Mouse (Mus musculus) brain, embryonic 14.5 days (tissue): ENCODE results near the gene Gtf2e1. TPM values are rescaled to one million over a fixed set of nuclear protein-coding genes. Genes with fewer than 3 reads are reported as not detected.

Experiments used
- DNase-seq: peaks from one replicate; pipeline ENCODE4 v3.0.0-alpha.2; 2011; ENCODE audit warnings: low read depth
- CTCF ChIP-seq: fragments of 200-500 bp; IDR thresholded peaks from 2 replicates; pipeline ENCODE4 v1.5.1; 2012; ENCODE audit warnings: inconsistent platforms, mild to moderate bottlenecking, moderate library complexity, borderline replicate concordance; ENCODE audit not compliant: insufficient read depth, insufficient read length; ENCODE audit errors: extremely low read depth
- POLR2A ChIP-seq: fragments of 200-500 bp; IDR thresholded peaks from 2 replicates; pipeline ENCODE4 v1.6.1; 2012; ENCODE audit warnings: mild to moderate bottlenecking, inconsistent platforms, borderline replicate concordance; ENCODE audit not compliant: poor library complexity, insufficient read depth, insufficient read length, severe bottlenecking; ENCODE audit errors: extremely low read depth
- polyA plus RNA-seq: library from polyadenylated mRNA; depleted of rRNA; stranded (reverse); fragments of >200 nt; gene quantifications from 2 replicates; pipeline ENCODE4 v1.2.3, GENCODE M21; 2012

Gtf2e1 gene
- polyA plus RNA-seq, 1 experiment = 26.7 TPM

DNA sequence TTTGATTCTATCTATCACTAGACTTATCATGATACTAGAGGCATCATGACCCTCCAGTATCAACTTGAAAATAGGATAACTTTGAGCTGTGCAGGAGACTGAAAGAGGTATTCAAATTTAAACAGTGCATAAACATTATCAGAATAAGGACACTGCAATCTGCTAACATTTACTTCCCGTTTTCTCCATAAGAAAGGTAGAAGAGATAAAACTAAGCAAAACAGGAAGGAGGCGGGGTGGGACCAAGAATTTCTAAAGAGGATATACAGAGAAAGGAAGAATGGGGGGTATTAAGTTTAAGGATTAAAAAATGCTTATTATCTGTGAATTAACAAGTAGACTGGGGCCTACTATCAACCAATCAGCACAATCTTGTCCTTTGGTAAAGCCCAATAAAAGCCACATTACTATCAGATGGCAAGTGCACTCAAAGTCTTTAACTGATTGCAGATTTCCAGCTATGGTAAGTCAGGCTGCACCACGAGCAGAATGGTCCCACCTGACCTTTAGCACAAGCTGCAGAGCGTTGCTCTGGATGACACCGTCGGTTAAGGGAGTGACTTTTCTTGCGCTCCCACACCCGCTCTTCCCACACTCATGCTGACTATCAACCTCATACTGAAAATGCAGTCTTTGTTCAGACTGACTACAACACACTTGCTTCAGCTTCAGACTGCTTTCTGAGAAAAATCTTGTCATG lies 6.1 kb downstream of the Gtf2e1 start:
- TF ChIP-seq POLR2A = no peak
- TF ChIP-seq CTCF = no peak
- no peak for DNase-seq

DNA sequence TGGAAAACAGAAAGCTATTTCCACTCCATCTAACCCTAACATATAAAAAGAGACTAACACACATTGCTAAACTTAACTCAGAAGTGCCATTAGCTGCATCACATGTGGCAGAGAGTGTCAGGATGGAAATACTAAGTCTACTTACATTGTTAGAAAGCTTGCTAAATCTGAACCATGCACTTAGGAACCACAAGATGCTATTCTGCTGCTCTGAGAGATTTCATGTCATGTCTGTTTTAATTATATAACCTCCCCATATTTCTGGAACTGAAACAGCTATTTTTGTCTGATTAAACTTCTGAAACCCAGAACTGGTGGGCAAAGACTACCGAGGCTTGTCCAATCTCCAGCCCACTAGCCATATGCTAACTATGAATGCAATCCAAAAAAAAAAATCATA lies 7.5 kb downstream of the Gtf2e1 start:
- TF ChIP-seq POLR2A (no peak), CTCF (no peak)

DNA sequence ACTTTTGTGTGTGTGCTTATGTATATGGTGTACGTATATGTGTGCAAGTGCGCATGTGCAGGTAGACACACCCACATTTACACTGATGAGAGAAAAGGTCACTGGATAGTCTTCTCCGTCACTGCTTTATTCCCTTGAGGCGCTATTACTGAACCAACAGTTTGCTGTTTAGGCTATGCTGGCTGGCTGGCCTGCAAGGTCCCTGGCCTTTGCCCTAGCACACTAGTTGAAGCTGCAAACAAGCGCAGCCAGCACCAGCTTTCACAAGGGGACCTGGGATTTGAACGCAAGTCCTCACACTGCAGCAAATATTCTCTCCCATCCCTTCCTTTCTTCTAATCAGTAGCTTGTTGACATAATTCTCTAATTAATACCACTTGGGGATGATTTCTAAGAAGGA lies 9.4 kb downstream of the Gtf2e1 start:
- no peak for DNase-seq
- TF ChIP-seq CTCF (no peak), POLR2A (no peak)

More for the DNA sequence above, 7.5 kb downstream of the Gtf2e1 start:
- DNase-seq = no peak

DNA sequence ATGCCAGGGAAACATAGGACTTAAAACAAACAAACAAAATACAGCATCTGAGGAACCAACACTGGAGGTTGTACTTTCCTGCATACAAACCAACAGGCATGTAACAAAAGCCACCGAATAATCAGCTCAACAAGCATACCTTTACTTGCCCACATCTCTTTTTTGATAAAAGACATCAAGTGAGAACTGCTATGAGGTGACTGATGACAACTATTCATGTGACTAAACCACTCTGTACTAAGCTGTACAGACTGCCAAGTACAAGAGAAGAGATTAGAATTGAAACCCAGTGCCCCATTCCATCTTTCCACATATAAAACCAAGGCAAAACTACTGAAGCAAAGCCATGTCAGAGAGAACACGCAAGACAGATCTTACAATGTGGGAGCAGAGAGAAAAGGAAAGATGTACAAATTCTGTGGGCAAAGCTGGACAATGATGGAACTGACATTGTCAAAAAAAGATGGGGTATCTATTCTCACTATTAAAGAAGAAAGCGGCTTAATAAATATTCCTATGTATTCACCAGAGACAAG lies 12.8 kb downstream of the Gtf2e1 start:
- no peak for DNase-seq
- TF ChIP-seq CTCF (no peak), POLR2A (no peak)

DNA sequence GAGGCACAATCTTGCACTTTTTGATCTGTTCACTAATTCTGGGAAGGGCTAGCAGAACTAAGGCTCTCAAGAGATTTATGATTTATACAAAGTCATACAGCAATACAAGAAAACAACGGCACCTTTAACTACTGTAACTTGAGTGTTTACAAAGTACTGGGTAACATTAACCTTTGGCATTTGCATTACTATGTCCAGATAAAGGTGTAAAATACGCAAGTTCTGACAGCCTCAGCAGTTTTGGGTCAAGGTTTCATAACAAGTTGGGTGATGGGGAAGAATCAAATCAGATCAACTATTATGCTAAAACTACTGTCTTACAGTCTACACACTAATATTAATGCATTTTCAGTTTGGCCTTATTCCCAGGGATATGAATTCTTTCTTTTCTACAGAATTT lies 14.5 kb downstream of the Gtf2e1 start:
- TF ChIP-seq CTCF = no peak
- no peak for TF ChIP-seq POLR2A
- no peak for DNase-seq

DNA sequence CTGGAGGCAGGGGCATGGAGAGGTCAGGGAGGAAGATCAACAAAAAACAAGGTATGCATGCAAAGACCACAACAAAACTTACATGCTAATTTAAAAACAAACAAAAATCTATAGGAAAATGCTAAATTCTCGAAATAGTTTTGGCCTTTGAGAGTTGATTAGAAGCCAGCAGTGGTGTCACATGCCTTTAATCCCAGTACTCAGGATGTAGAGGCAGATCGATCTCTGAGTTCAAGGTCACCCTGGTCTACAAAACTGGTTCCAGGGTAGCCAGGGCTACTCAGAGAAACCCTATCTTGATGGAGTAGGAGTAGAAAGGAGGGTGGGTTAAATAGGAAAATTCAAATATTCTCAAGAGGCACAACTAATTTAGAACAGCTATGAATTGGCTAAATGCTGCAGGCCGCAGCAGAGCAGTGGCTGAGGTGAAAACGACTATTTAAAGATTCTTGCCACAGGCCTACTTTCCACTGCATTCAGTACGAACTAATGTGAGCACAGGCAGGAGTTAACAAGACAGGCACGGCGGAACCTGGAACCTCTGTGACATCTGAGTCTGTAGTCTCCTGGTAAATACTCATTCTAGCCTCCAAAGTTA lies 17.4 kb downstream of the Gtf2e1 start:
- TF ChIP-seq CTCF (no peak), POLR2A (no peak)
- no peak for DNase-seq

DNA sequence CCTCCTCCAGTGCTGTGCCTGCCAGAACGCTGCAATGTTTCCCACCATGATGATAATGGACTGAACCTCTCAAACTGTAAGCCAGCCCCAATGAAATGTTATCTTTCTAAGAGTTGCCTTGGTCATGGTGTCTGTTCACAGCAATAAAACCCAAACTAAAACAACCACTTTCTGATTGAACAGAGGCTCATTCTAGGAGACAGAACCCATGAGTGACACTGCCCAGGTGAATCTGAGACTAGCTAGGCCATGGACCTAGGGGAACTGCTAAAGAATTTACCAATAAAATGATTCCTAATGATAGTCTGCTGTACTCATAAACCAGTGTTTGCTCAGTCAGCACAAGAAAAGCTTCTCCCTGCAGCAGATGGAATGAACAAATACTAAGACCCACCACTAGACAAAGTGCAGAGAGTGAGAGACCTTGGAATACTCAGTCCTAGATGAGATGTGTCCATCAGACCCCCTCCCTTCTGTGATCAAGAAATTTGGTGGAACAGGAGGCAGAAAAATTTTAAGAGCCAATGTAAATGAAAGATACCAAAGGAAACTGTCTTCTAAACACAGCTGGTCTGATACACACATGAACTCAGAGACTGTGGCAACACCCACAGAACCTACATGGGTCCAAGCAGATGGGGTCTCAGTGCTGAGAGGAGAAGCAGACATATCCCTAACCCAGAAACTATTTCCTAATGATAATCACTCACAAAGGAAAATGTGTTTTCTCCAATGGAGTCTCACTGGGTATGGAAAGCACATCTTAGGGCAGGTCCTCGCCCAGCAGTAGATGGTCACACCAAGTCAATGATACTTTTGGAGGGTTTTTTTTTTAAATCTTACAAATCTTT lies 19.2 kb downstream of the Gtf2e1 start:
- TF ChIP-seq CTCF (no peak), POLR2A (no peak)
- DNase-seq = no peak

DNA sequence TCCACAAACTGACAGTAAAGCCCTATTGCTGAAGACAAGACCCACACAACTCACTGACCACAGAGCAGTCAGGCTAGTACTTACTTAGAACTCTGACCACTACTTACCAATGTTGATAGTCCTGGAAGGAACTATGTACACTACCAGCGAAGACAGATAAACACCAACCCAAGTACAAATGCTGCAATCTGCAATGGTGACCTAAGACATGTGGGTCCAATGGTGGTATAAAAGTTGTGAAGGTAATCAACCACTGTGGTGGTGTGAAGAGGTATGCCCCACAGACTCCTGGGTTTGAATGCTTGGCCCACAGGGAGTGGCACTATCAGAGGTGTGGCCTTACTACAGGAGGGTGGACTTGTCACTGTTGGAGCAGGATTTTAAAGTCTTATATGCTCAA lies 19.9 kb downstream of the Gtf2e1 start:
- no peak for TF ChIP-seq CTCF
- no peak for TF ChIP-seq POLR2A
- no peak for DNase-seq

DNA sequence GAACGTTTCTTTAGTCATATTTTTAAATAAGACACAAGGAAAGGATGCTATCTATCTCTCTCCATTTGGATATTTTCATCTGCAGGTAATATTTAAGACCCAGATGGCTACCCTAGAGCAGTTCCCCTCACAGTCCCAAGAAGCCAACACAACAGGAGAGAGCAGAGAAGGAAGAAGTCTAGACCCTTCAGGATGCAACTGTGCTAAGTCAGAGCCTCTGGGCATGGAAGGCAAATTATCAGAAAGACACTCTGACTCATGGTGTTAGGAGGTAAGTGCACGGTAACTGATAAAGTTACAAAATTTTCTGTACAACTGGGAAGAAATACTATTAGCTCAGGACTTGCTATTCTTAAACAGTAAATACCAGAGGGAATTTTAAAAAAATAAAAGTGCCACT lies 20.9 kb downstream of the Gtf2e1 start:
- DNase-seq = no peak
- TF ChIP-seq CTCF = no peak
- no peak for TF ChIP-seq POLR2A

DNA sequence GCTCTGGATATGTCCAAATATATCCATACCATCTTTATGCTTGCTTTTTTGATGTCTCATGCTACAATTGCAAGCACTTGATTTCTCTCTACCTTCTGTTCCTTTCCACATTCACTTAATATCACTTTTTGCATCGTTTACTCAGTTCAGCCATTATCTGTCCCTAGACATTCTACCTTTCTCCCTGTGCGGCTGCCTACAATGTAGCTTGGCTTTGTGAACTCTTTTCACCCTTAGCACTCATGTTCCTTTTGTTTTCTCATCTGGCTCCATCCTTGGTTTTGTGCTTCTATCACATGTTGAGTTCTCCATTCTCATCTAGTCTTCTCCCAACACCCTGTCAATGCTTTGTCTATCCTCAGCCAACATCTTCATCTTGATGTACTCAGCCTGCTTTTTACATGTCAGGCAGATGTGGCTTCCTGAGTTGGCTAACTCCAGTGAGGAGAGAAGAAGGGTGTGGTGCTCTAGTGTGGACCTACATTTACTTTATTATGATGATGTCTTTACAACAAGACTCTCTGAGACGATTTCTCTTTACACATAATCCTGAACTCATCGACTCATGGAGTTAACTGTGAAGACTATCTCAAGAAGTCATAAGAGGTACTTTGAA lies 21.9 kb downstream of the Gtf2e1 start:
- no peak for DNase-seq
- no peak for TF ChIP-seq POLR2A
- TF ChIP-seq CTCF = no peak

DNA sequence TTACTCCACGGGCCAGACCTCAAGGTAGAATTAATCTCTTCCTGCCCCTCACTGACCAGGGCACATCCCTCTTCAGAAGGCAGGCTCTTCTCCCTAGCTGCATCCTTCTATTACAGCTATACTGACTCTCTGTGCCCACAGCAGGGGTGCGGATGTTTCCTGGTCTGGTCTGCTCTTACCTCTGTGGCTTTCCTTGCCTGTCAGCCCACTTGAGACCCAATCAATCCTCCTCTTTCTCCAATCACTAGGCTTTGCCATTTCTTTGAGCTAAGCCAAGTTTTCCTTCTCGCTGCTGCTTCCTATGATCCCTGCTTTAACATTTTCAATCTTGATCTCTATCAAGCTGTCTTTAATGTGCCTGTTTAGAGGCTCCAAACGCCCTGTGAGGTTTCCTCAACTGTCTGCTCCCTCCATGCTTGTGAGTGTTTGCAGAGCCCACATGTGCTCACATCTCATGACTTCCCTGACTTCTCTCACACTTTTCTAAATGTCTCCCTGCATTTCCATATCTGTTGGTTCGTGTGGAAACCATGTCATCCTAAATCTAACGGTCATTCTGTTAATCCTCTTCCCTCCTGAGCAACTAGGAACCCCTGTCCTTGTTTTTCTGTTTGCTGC lies 23.1 kb downstream of the Gtf2e1 start:
- TF ChIP-seq POLR2A (no peak), CTCF (no peak)
- no peak for DNase-seq

DNA sequence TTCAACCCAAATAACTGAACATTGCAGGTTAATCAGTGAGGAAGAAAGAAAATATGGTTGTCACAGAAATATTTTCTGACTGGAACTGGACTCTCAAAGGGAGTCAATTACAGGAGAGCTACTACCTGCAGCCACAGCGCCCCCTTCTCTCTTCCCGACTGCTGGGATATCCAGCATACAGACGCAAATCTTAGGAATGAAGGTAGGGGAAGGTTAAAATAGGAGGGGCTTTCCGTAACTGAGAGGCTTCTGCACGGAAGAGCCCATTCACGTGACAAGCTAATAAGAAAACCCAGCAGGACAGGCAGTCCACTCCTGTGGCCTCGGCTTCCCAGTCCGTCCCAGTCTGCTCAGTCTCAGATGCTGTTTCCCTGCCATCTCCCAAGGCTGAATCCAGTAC lies 24.9 kb downstream of the Gtf2e1 start:
- TF ChIP-seq POLR2A (no peak), CTCF (no peak)
- DNase-seq = no peak
